Mouse (Mus musculus) kidney, adult 18-20 months (tissue): ENCODE data around the gene Pex13.

Experiments
- DNase-seq: peaks from one replicate; pipeline ENCODE4 v3.0.0; 2021

Gene Pex13

GRCm38 (mm10) chr11:23665798-23666501 lies at the start of gene Pex13:
Gene Pex13 (minus strand): TSS chr11:23665959.
- DNase-seq: peak; percentile 92

DNA sequence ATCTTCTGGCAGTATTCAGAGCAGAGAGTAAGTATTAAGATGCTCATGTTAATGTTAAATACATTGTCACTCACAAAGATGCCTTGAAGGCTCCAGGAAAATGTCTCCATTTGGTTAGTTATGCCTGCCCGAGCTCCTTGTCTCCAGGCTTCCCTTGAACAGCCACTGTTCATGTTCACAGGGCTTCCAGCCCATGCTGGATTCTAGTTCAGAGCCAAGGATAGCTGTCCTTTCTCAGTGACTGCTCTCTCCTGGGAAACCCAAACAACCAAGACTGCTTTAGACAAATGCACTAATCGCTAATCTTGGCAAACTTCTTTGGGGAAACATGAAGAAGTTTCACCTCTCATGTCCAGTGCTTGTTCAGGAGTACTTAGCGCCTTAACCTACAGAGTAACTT lies 46.5 kb upstream of the Pex13 start:
- DNase-seq: no peak

DNA sequence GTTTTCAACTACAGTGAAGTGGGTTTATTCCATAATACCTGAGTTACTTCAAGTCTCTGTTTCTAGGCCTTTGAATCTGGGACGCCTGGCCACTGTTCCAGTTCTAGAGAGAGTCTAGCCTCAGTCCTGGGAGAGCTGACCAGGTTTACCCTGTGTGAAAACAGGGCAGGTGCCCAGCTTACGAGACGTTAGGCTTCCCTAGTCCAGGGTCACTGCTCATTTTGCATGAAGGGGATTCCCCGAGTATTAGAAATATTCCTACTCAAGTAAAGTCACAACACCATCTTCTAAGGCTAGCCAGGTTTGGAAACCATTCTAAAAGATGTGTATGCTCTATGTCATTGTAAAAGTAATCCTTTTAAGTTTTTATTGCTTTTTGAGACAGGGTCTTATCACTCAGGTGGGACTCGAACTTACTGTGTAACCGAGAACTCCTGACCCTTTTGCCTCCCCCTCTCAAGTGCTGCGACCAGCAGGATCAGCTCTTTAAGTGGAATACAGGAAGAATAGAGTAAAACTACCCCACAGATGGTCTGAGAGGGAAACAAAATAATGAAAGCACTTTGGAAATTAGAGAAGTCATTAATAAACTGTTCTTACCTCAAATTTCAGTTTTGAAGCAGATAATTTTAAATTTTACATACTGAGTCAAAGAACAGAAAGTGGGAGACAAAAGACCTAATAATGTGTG lies 39.0 kb upstream of the Pex13 start:
- no peak for DNase-seq

DNA sequence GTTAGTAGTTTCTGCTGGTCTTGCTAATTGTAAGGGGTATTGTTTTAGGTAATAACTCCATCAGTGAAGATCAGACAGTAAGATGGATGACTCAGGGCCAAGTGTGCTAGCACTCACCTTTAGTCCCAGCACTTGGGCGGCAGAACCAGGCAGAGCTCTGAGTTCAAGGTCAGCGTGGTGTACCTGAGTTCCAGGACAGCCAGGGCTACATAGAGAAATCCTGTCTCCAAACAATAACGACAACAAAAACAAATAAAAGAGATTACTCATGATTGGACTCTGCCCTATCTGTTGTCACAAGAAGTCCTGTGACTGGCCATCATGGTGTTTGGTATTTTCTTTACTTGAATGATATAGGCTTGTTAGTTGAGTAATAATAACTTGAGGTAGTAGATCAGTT lies 36.1 kb upstream of the Pex13 start:
- no peak for DNase-seq

DNA sequence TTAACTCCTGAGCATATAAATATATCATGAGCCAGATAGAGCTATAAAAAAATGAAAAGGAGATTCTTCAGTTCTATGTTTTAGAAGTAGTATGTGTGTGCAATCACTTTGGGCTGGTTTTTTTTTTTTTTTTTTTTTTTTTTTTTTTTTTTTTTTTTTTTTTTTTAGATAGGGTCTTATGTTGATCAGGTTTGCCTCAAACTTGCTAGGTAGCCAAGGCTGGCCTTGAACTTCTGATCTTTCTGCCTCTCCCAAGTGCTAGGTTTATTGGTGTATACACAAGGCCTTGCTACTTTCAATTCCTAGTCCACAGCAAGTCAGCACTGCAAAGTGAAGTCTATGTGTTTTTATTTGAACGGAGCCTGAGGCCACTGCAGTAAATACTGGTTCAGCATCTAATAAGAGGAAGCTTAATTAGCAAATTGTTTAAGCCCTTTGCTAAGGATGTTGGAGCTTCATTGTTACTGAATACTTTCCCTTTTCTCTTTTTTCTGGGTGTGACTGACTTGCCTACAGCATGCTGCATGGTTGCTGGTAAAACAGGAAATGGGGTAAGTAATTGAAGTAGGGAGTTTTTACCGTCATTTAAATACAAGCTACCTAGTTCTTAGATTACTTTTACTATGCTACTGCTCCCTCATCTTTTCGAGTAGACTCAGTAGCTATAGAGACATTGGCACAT lies 33.8 kb upstream of the Pex13 start:
- no peak for DNase-seq

- DNase-seq: no peak
Observed at GRCm38 (mm10) chr11:23698526-23698925, 32.8 kb upstream of the Pex13 start.

DNA sequence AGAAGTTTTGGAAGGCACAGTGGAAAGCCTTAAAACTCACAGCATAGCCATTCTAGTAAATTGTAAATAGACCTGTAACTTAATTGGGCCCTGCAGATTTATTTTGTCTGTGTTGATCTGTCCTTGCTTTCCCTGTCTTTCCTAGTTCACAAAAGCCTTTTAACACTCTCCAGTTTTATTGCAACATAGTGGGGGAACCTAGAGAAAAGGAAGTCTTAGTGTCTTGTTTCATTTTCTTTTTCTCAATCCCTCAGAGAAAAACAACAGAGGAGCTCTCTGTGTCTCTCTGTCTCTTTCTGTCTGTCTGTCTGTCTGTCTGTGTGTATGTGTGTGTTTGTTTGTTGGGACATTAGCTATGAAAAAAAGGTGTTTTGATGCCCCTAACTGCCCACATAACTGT lies 30.1 kb upstream of the Pex13 start:
- no peak for DNase-seq

- DNase-seq: no peak
Observed at GRCm38 (mm10) chr11:23693286-23693685, 27.5 kb upstream of the Pex13 start.

- DNase-seq: no peak
Observed at GRCm38 (mm10) chr11:23688060-23688459, 22.3 kb upstream of the Pex13 start.

GRCm38 (mm10) chr11:23686671-23687070 lies 20.9 kb upstream of the Pex13 start:
- no peak for DNase-seq

DNA sequence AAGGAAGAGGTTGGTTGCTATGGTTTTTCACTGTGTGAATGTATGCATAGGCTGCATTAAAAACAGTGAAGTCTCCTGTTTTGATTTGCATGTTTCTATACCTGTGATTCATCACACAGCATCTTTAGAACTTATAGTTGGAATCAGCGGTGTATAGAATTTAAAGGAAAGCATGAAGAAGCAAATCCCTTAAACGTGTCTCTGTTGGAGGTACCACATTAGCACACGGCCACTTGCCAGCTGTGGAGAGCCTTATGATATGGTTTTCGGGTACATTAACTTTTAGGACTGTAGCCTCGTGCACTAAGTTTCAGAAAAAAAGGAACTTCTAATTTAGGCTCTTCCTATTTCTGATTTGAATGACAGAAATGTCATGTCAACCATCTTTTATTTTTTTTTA lies 16.8 kb upstream of the Pex13 start:
- no peak for DNase-seq

GRCm38 (mm10) chr11:23680435-23680950 lies 14.7 kb upstream of the Pex13 start:
- DNase-seq: no peak

DNA sequence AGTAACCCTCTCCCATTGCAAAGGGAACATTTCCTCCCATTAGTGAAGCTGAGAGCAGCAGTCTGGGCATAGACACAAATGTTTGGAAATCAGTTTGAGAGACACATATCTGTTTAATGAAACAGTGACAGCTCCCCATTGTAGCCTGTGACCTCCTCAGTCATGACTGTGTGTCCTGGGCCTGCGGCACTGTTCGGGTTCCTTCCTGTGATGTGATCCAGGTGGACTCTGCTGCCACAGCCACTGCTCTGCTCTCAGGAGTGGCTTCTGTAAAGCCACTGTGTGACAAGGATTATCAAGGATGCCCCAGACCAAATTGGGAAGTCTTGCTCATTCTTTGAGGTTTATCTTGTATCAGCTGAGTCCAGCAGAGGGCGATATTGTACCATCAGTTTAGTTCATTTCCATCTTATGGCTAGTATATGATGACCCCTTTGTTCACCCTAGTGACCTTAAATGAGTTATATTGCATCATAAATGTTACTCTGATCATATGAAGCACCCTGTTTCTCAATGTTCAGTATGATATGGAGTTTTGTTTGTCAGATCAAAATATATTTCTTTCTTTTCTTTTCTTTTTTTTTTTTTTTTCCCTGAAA lies 13.4 kb upstream of the Pex13 start:
- peak; percentile 52 for DNase-seq

GRCm38 (mm10) chr11:23676100-23676499 lies 10.3 kb upstream of the Pex13 start:
- DNase-seq: no peak

- DNase-seq: no peak
Observed at GRCm38 (mm10) chr11:23672256-23672749, 6.5 kb upstream of the Pex13 start.

- DNase-seq: no peak
Observed at GRCm38 (mm10) chr11:23667128-23667527, 1.4 kb upstream of the Pex13 start.

DNA sequence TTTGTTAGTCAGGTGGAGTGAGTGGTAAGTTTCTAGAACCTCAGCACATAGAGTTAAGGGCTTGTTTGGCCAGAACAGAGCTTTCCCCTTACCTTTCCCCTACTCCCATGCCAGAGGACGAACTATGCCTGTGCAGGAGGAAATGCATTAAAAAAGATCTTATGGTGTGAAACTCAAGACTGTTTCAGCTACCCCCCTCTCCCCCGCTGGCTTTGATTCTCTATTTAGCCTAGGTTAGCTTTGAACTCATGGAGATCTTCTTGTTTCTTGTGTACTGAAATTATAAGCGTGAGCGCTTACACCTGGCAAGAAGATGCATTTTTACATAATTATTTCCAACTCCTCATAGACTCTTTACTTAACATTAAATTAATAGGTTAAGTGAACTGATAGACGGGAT lies 767 bp upstream of the Pex13 start:
- no peak for DNase-seq

DNA sequence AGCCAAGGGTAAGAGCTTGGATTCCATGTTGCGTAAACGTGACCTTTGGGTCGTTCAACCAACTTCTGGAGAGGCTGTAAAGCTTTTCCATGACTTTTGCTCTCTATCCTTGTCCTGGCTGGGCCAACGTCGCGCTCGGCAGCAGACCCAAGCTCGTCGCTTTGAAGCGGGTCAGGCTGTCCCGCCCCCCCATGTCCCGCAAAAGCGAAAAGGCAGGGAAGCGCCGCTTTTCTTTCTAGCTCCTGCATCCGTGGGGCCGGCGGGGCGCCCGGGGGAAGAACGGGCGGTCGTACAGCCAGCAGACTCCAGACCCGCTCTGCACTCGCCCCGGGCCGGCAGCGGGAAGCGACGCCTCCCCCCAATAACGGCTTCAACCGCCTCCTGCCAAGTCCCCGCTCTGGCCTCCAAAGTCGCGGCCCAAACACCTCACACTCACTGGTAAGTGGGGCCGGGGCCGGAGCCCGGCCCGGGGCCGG lies 410 bp downstream of the Pex13 start, which contains the start of gene Pus10:
TSS of gene Pus10 (plus strand) at position 364 of the 476 bp plus-strand sequence.
- DNase-seq: peak; percentile 62

- DNase-seq: no peak
Observed at GRCm38 (mm10) chr11:23664232-23664631, 1.5 kb downstream of the Pex13 start.

GRCm38 (mm10) chr11:23657791-23658190 lies 8.0 kb downstream of the Pex13 start:
- DNase-seq: no peak

DNA sequence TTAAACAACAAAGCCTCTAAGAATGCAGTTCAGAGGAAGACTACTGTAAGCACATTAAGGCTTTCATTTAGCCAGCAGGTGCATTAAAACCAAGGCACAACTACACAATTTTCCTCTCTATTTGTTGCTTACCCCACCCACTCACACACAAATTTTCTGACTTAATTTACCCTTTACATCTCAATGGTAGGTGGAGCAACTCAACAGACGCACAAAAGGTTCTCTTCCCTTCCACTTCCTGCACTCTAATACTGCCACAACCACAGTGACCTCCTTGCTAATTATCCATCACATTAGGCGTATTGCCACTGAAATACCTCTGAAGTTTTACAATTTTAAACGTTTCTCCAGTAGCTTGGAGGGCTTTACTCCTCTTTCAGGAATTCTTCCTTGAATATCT lies 12.1 kb downstream of the Pex13 start:
- no peak for DNase-seq

GRCm38 (mm10) chr11:23647835-23648234 lies 17.9 kb downstream of the Pex13 start:
- no peak for DNase-seq

DNA sequence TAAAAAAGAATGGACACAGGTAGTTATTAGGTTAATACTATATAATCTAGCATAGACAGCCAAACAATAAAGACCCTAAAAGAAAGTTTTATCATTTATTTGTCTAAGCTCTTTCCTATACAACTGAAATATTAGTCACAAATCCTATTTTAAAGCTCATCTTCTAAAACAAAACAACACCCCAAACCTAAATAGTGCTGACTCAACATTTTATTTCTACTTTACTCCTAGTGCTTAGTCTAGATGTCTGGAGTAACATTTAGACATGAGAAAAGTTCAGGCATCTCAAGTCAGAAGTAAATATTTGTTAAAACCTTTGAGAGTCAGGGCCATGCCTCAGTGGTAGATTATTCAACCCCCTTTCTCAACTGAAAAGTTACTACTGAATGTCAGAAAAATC lies 18.3 kb downstream of the Pex13 start:
- DNase-seq: no peak
